9 mouse cellular contexts compared by ENCODE assay signal in genomic region chr6:47788821-47789220, GRCm38 (mm10). TPM values are rescaled to one million over a fixed set of nuclear protein-coding genes. Genes with fewer than 3 reads are reported as not detected.
DNase-seq lines count a peak whose midpoint lies in the region; ATAC-seq and TF ChIP-seq lines count a peak whose summit lies in the region.
"Had no signal": no experiment of that assay in that cellular context is flagged by ENCODE, and none has a peak within 500 bp of the region (broad histone marks: within the 10 kb centered on the region; RNA-seq: fewer than 3 reads in every experiment).

No protein-coding gene starts in this region.

- H3K9me3 ChIP-seq in ES-E14 (ENCODE audit: control insufficient read depth, insufficient read depth, low read depth, low read length): no peaks in the 10 kb centered on the region
- H3K9me3 ChIP-seq in forebrain, embryonic 14.5 days (replicated peaks; ENCODE audit: control insufficient read depth, low read length): no peaks in the 10 kb centered on the region
- H3K9me3 ChIP-seq in liver, embryonic 15.5 days (replicated peaks): no peaks in the 10 kb centered on the region

- H3K4me1 ChIP-seq in kidney, adult 2 months (ENCODE audit: control insufficient read depth, insufficient read depth, low read length): peaks cover 4% of the 10 kb centered on the region; the same call in 1 of the 2 replicates
- peaks cover 4 to 5% of the 10 kb centered on the region in 2 experiments; a peak in 3 of 4 replicates for H3K4me1 ChIP-seq in ES-E14 (ENCODE audit: control insufficient read depth in 2 of 2, insufficient read depth in 2 of 2, low read length in 2 of 2, poor library complexity in 1 of 2)
- H3K4me1 ChIP-seq in forebrain, embryonic 14.5 days (ENCODE audit: control insufficient read depth, insufficient read depth, low read length): no peaks in the 10 kb centered on the region
- peaks cover 23% of the 10 kb centered on the region for H3K4me1 ChIP-seq in liver, embryonic 15.5 days (replicated peaks)

- DNase-seq in kidney, adult 2 months: peak; percentile 21
- DNase-seq in kidney, adult 9 months: no peak
- no peak for DNase-seq in ES-E14 (ENCODE audit: low read depth, low spot score)
- peak; percentile 31 for DNase-seq in forebrain, embryonic 14.5 days (ENCODE audit: low spot score)
- no peak for DNase-seq in left cerebral cortex, adult 18-20 months (ENCODE audit: low spot score in 2 of 2)
- DNase-seq in B cell, adult 2 months: no peak
- no peak for DNase-seq in cerebellum, postnatal 4 days (ENCODE audit: low spot score in 2 of 2)

- no peaks in the 10 kb centered on the region for H3K36me3 ChIP-seq in kidney, adult 2 months (ENCODE audit: control insufficient read depth, insufficient read depth, low read length)
- H3K36me3 ChIP-seq in ES-E14 (ENCODE audit: control insufficient read depth, insufficient read depth, low read length, poor library complexity, severe bottlenecking): no peaks in the 10 kb centered on the region
- no peaks in the 10 kb centered on the region for H3K36me3 ChIP-seq in forebrain, embryonic 14.5 days (ENCODE audit: control insufficient read depth, insufficient read depth, low read length)
- no peaks in the 10 kb centered on the region for H3K36me3 ChIP-seq in liver, embryonic 15.5 days (replicated peaks)

- no peak for TF ChIP-seq POLR2A in kidney, adult 2 months (IDR thresholded peaks at IDR 0.05; ENCODE audit: low read depth, low read length)

- H3K4me3 ChIP-seq in kidney, adult 2 months (ENCODE audit: insufficient read depth, low read depth, low read length): peak overlapping the region; percentile 94
- H3K4me3 ChIP-seq in ES-E14 (ENCODE audit: insufficient read depth in 1 of 2, low read depth in 1 of 2, low read length in 2 of 2, poor library complexity in 1 of 2, severe bottlenecking in 1 of 2): peak overlapping the region; percentile 63 to 69
- peak overlapping the region; percentile 43 for H3K4me3 ChIP-seq in forebrain, embryonic 14.5 days (ENCODE audit: low read depth, low read length)
- H3K4me3 ChIP-seq in liver, embryonic 15.5 days (replicated peaks): peak overlapping the region; percentile 61

- peak; percentile 30; the same call in 1 of the 2 replicates for ATAC-seq in forebrain, embryonic 14.5 days
- ATAC-seq in liver, embryonic 15.5 days (ENCODE audit: insufficient read depth): no peak; the same call in 1 of the 2 replicates

- WGBS in kidney, adult 2 months: 19% methylated on average over 3 of the region's 3 CpGs
- 32% methylated on average over 3 of the region's 3 CpGs for WGBS in forebrain, embryonic 14.5 days
- WGBS in liver, embryonic 15.5 days (ENCODE audit: insufficient replicate concordance): 39% methylated on average over 3 of the region's 3 CpGs

- no peak for TF ChIP-seq CTCF in kidney, adult 2 months (conservative IDR thresholded peaks at IDR 0.05; ENCODE audit: insufficient read depth, insufficient read length, low read depth, low read length)

- in situ Hi-C loops in ES-E14 (cut with MboI; ENCODE audit: low sequenced_read_pairs in 2 of 2, unreplicated experiment in 2 of 2): no loop called here

- peak overlapping the region; percentile 92; the same call in 1 of the 2 replicates for H3K9ac ChIP-seq in ES-E14 (ENCODE audit: insufficient read depth, low read depth, low read length, poor library complexity, severe bottlenecking)
- peak overlapping the region; percentile 76 for H3K9ac ChIP-seq in forebrain, embryonic 14.5 days (ENCODE audit: low read length)
- peak overlapping the region; percentile 63 for H3K9ac ChIP-seq in liver, embryonic 15.5 days

- H3K27me3 ChIP-seq in kidney, adult 2 months (replicated peaks; ENCODE audit: control insufficient read depth, insufficient read depth, low read length): no peaks in the 10 kb centered on the region
- no peaks in the 10 kb centered on the region for H3K27me3 ChIP-seq in forebrain, embryonic 14.5 days (replicated peaks; ENCODE audit: control insufficient read depth, insufficient read depth, low read length)
- no peaks in the 10 kb centered on the region for H3K27me3 ChIP-seq in liver, embryonic 15.5 days

- peak overlapping the region; percentile 99 for H3K27ac ChIP-seq in kidney, adult 2 months (ENCODE audit: insufficient read depth, low read depth, low read length)
- no peak overlapping the region for H3K27ac ChIP-seq in ES-E14 (ENCODE audit: insufficient read depth, low read depth, low read length, poor library complexity, severe bottlenecking)
- peak overlapping the region; percentile 94 for H3K27ac ChIP-seq in forebrain, embryonic 14.5 days (ENCODE audit: low read depth, low read length)
- H3K27ac ChIP-seq in liver, embryonic 15.5 days (replicated peaks): peak overlapping the region; percentile 83

- peak overlapping the region; percentile 65 for H3K4me2 ChIP-seq in forebrain, embryonic 14.5 days (ENCODE audit: low read length)
- peak overlapping the region; percentile 76 for H3K4me2 ChIP-seq in liver, embryonic 15.5 days

TF ChIP-seq in ES-E14, 5 proteins besides CTCF, POLR2A, EP300 and RAD21:
- TF ChIP-seq MAFK (IDR thresholded peaks at IDR 0.05; ENCODE audit: insufficient read depth, low read depth, low read length) (no peak), HCFC1 (IDR thresholded peaks at IDR 0.05; ENCODE audit: borderline replicate concordance, insufficient read depth, low read length) (no peak), CHD2 (IDR thresholded peaks at IDR 0.05; ENCODE audit: low read depth, low read length) (no peak)

RNA-seq across cellular contexts. Expression of gene Pdia4, which starts 24.4 kb away (rescaled TPM):
- polyA plus RNA-seq in kidney, adult 2 months (2012; rRNA removed): 38.9 and 44.0 TPM in 2 replicates
- 429 and 516 TPM in 2 replicates for total RNA-seq in ES-E14 (2012; rRNA removed)
- 136 and 157 TPM in 2 replicates for polyA plus RNA-seq in forebrain, embryonic 14.5 days (2014; fragmentation: Nextera tagmentation; extraction: Ambion mirVana)
- 115 and 123 TPM in 2 replicates for polyA plus RNA-seq in liver, embryonic 15.5 days (2015; fragmentation: Nextera tagmentation; extraction: Ambion mirVana)
- 10 to 100 TPM; 55.9 to 63.5 TPM for total RNA-seq in left cerebral cortex, adult 18-20 months (2021)

RNA-seq across cellular contexts. Expression of gene Zfp786, which starts 41.8 kb away (rescaled TPM):
- polyA plus RNA-seq in kidney, adult 2 months (2012; rRNA removed): 0.19 and 0.37 TPM in 2 replicates
- total RNA-seq in ES-E14 (2012; rRNA removed): 2.0 and 2.2 TPM in 2 replicates
- 10.6 and 12.7 TPM in 2 replicates for polyA plus RNA-seq in forebrain, embryonic 14.5 days (2014; fragmentation: Nextera tagmentation; extraction: Ambion mirVana)
- polyA plus RNA-seq in liver, embryonic 15.5 days (2015; fragmentation: Nextera tagmentation; extraction: Ambion mirVana): 0.39 and 0.41 TPM in 2 replicates
- total RNA-seq in left cerebral cortex, adult 18-20 months (2021): 1 to 10 TPM; 5.2 to 6.2 TPM
- total RNA-seq: neutrophil, adult 5-6 weeks had no signal

RNA-seq across cellular contexts. Expression of gene Zfp398, which starts 46.6 kb away (rescaled TPM):
- 7.2 and 9.0 TPM in 2 replicates for polyA plus RNA-seq in kidney, adult 2 months (2012; rRNA removed)
- 3.8 and 4.3 TPM in 2 replicates for total RNA-seq in ES-E14 (2012; rRNA removed)
- 9.1 and 15.4 TPM in 2 replicates for polyA plus RNA-seq in forebrain, embryonic 14.5 days (2014; fragmentation: Nextera tagmentation; extraction: Ambion mirVana)
- polyA plus RNA-seq in liver, embryonic 15.5 days (2015; fragmentation: Nextera tagmentation; extraction: Ambion mirVana): 1.6 and 2.5 TPM in 2 replicates
- total RNA-seq in left cerebral cortex, adult 18-20 months (2021): 10 to 100 TPM; 21.0 to 21.3 TPM

Comparison
In these comparisons a context has a peak if more than half of its experiments do, and no peak if none do; other contexts are left out.
1. DNase-seq: peak in kidney, adult 2 months (single experiment) and forebrain, embryonic 14.5 days (single experiment); none in kidney, adult 9 months (single experiment), ES-E14 (single experiment), left cerebral cortex, adult 18-20 months (0 of 2), B cell, adult 2 months (0 of 2) and cerebellum, postnatal 4 days (0 of 2).
2. H3K4me3 ChIP-seq: peak in every context shown above with its lines; median percentile 94 in kidney, adult 2 months; 66 in ES-E14; 61 in liver, embryonic 15.5 days; 43 in forebrain, embryonic 14.5 days.
3. Peak in every context shown above with its lines, with median percentiles within 50 percentile points of each other: H3K9ac ChIP-seq.